Mouse (Mus musculus): ENCODE results near the gene Rbm39. TPM values are rescaled to one million over a fixed set of nuclear protein-coding genes. Genes with fewer than 3 reads are reported as not detected.

Rbm39 gene
- polyA plus RNA-seq (2012; rRNA removed; ENCODE audit: low replicate concordance) = 35.4 and 56.8 TPM in 2 replicates

GRCm38 (mm10) chr2:156180094-156180821 lies at the start of gene Rbm39:
TSS of gene Rbm39 (minus strand) at chr2:156180238.

GRCm38 (mm10) chr2:156196302-156197128 lies 16.5 kb upstream of the Rbm39 start, which contains the start of gene Phf20:
TSS of gene Phf20 (plus strand) at chr2:156196466.

GRCm38 (mm10) chr2:156143953-156144724 lies 35.9 kb downstream of the Rbm39 start, which contains the start of the genes Romo1 and Nfs1:
TSS of gene Romo1 (plus strand) at chr2:156144039.
TSS of gene Nfs1 (minus strand) at chr2:156144186.

GRCm38 (mm10) chr2:156126992-156127391 lies 53.0 kb downstream of the Rbm39 start, which contains the start of gene Gm28036:
TSS of gene Gm28036 (minus strand) at chr2:156127092.

GRCm38 (mm10) chr2:156111358-156112079 lies 68.5 kb downstream of the Rbm39 start, which contains the start of the genes Cpne1 and Rbm12:
TSS of gene Cpne1 (minus strand) at chr2:156111965.
TSS of gene Rbm12 (minus strand) at chr2:156111978.

Other genes with a start within 250 kb of the Rbm39 start
- 47.4 and 61.3 TPM in 2 replicates for gene Uqcc1, start 249.9 kb downstream of the Rbm39 start, polyA plus RNA-seq (2012; rRNA removed; ENCODE audit: low replicate concordance)
- gene Gm15557, start 239.5 kb downstream of the Rbm39 start, polyA plus RNA-seq (2012; rRNA removed; ENCODE audit: low replicate concordance) = not detected in 2 replicates
- gene Gdf5, start 234.9 kb downstream of the Rbm39 start, polyA plus RNA-seq (2012; rRNA removed; ENCODE audit: low replicate concordance) = 2.3 and 4.5 TPM in 2 replicates
- 11.2 and 13.4 TPM in 2 replicates for gene Cep250, start 223.8 kb downstream of the Rbm39 start, polyA plus RNA-seq (2012; rRNA removed; ENCODE audit: low replicate concordance)
- gene 6430550D23Rik, start 172.3 kb downstream of the Rbm39 start, polyA plus RNA-seq (2012; rRNA removed; ENCODE audit: low replicate concordance) = 5.0 and 7.3 TPM in 2 replicates
- gene Ergic3, start 172.2 kb downstream of the Rbm39 start, polyA plus RNA-seq (2012; rRNA removed; ENCODE audit: low replicate concordance) = 307 and 318 TPM in 2 replicates
- gene Fer1l4, start 127.3 kb downstream of the Rbm39 start, polyA plus RNA-seq (2012; rRNA removed; ENCODE audit: low replicate concordance) = 1.9 TPM in 1 of 2 replicates, not detected in the other
- gene Spag4, start 115.1 kb downstream of the Rbm39 start, polyA plus RNA-seq (2012; rRNA removed; ENCODE audit: low replicate concordance) = 4.5 and 12.0 TPM in 2 replicates
- gene Cpne1, start 68.3 kb downstream of the Rbm39 start, polyA plus RNA-seq (2012; rRNA removed; ENCODE audit: low replicate concordance) = 90.6 and 117 TPM in 2 replicates
- 5.2 and 21.9 TPM in 2 replicates for gene Rbm12, start 68.3 kb downstream of the Rbm39 start, polyA plus RNA-seq (2012; rRNA removed; ENCODE audit: low replicate concordance)
- 2.5 and 6.9 TPM in 2 replicates for gene Gm28036, start 53.1 kb downstream of the Rbm39 start, polyA plus RNA-seq (2012; rRNA removed; ENCODE audit: low replicate concordance)
- 273 and 327 TPM in 2 replicates for gene Romo1, start 36.2 kb downstream of the Rbm39 start, polyA plus RNA-seq (2012; rRNA removed; ENCODE audit: low replicate concordance)
- 54.8 and 75.3 TPM in 2 replicates for gene Nfs1, start 36.1 kb downstream of the Rbm39 start, polyA plus RNA-seq (2012; rRNA removed; ENCODE audit: low replicate concordance)
- 19.7 and 26.1 TPM in 2 replicates for gene Phf20, start 16.2 kb upstream of the Rbm39 start, polyA plus RNA-seq (2012; rRNA removed; ENCODE audit: low replicate concordance)
- gene Cnbd2, start 132.1 kb upstream of the Rbm39 start, polyA plus RNA-seq (2012; rRNA removed; ENCODE audit: low replicate concordance) = 1.5 and 2.0 TPM in 2 replicates
- gene Scand1, start 132.5 kb upstream of the Rbm39 start, polyA plus RNA-seq (2012; rRNA removed; ENCODE audit: low replicate concordance) = 61.1 and 140 TPM in 2 replicates
- gene Epb41l1, start 240.7 kb upstream of the Rbm39 start, polyA plus RNA-seq (2012; rRNA removed; ENCODE audit: low replicate concordance) = 59.8 and 67.2 TPM in 2 replicates

All from subcutaneous adipose tissue, adult 2 months (tissue).